Mouse (Mus musculus) gonadal fat pad, adult 2 months (tissue): ENCODE results near the gene Ifna12. TPM values are rescaled to one million over a fixed set of nuclear protein-coding genes. Genes with fewer than 3 reads are reported as not detected.
"Not testable (repeated sequence)": the region's sequence is repeated elsewhere in the genome, so short reads cannot be mapped to it uniquely, and the experiment has no call there.

Experiments used
- DNase-seq: peaks from one replicate; pipeline ENCODE4 v3.0.0-alpha.2; 2012; ENCODE audit warnings: low read depth
- polyA plus RNA-seq: library from polyadenylated mRNA; depleted of rRNA; stranded (reverse); fragments of >200 nt; gene quantifications from 2 replicates; pipeline ENCODE4 v1.2.3, GENCODE M21; 2012; rRNA removed

The Ifna12 gene
- not detected in 2 replicates for polyA plus RNA-seq

- no peak for DNase-seq
Measured at GRCm38 (mm10) chr4:88603276-88603675, at the start of gene Ifna12. Gene Ifna12 (minus strand): TSS chr4:88603376.

- DNase-seq, result no peak
Measured at GRCm38 (mm10) chr4:88644359-88644758, 41.2 kb upstream of the Ifna12 start, which contains the start of gene Ifna13. Gene Ifna13 (minus strand): TSS chr4:88644459.

DNA sequence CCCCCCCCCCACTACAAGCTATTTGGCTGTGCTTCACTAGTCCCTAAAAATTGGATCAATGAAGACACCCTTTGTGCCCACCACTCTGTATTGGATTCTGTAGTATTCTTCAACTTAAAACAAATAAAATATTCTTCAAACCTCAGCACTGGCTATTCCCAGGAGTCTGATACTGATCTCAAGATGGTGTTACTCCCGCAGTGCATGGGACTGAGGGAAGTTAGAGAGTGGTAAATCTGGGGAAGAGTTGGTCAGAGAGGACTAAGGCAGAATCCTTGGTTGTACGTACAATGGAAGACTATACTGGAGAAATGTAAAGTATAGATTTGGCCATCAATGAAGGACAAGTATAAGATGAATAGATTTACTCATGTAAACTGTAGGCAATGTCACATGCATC, 39.4 kb upstream of the Ifna12 start:
- no peak for DNase-seq

- DNase-seq, result peak; percentile 86
Measured at GRCm38 (mm10) chr4:88641077-88641831, 38.1 kb upstream of the Ifna12 start.

DNA sequence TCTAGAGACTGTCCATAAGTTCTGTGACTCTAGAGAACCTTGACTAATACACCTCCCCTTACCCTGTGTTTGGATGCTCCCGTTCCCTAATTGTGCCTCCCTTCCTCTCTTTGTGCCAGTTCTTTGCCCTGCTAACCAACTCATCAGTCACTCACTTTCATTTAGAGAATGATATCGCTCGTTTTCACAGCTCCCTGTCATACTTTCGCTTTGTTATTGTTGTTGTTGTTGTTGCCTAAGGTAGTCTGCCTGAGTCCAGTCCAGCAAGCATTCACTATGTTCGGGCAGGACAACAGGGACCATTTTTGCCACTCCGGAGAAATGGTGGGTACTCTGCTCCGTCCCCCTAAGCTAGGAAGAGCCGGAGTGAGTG, 37.5 kb upstream of the Ifna12 start:
- DNase-seq, result no peak

DNA sequence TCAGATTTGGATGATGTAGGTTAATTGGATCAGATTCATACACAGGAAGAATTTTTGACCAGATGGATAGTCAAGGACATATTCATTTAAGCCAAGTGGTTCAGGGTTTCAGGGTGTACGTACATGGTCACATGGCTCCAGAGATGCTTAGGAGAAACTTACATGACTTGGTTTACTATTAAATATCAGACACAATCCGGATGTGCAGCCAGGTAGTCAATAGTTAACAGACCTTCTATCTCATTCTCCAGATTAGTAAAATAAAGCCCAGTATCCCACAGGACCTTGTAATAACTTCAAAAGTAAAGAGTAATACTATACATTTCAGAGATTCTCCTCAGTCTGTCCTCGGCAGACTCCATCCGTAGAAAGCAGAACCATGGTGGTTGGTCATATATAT, 31.1 kb upstream of the Ifna12 start, which contains the start of gene C87499:
Gene C87499, minus strand, starts transcription at position 101 of the 400 bp plus-strand sequence.
- no peak for DNase-seq

DNA sequence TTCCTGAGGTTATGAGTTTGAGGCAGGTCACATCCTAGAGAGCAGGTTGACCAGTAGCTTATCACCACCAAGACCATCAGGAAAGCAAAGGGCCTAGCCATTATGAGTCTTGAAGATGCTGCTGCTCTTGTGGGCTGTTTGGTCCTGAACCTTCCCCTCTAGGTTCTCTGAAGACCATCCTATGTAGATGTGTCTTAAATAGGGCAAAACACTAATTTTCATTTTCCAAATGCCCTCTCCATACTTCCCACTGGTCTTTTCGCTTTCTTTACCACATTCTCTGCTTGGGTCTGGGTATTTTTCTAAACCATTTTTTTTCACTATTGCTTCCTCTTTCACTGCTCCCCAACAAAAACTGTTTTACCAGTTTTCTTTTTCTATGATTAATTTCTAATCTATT, 10.9 kb downstream of the Ifna12 start, which contains the start of gene Ifna9:
Gene Ifna9, minus strand, starts transcription at position 101 of the 400 bp plus-strand sequence.
- DNase-seq, result no peak

DNA sequence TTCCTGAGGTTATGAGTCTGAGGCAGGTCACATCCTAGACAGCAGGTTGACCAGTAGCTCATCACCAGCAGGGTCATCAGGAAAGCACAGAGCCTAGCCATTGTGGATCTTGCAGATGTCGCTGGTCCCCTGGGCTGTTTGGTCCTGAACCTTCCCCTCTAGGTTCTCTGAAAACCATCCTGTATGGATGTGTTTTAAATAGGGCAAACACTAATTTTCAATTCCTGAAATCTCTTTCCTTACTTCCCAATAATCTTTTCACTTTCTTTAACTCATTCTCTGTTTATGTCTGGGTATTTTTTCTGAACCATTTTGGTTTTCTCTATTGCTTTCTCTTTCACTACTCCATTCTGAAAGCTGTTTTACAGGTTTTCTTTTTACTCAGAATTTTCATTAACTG, 31.5 kb downstream of the Ifna12 start, which contains the start of gene Ifna14:
Gene Ifna14, minus strand, starts transcription at position 101 of the 400 bp plus-strand sequence.
- DNase-seq, result no peak

DNA sequence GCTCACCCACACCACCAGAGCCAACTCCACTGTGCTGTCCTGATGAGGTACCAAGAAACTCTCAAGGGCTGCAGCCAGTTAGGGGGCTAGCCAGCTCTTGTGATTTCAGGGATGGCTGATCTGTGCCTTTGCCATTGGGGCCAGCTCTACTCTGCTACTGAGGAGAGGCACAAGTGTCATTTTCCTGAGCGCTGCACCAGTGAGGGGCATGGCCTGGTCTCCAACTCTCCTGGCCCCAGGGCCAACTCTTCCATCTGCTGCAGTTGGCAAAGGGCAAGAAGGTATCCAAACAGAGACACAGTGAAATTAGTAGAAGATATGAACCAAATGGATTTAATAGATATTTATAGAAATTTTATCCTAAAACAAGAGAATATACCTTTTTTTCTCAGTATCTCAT, 41.4 kb downstream of the Ifna12 start:
- no peak for DNase-seq

DNA sequence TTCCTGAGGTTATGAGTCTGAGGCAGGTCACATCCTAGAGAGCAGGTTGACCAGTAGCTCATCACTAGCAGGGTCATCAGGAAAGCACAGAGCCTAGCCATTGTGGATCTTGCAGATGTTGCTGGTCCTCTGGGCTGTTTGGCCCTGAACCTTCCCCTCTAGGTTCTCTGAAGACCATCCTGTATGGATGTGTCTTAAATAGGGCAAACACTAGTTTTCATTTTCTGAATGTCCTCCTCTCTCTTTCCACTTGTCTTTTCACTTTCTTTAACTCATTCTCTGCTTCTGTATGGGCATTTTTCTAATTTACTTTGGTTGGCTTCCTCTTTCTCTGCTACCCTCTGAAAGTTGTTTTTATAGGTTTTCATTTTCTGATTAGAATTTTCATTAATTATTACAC, 45.0 kb downstream of the Ifna12 start, which contains the start of gene Ifna15:
Gene Ifna15, minus strand, starts transcription at position 101 of the 400 bp plus-strand sequence.
- DNase-seq, result not testable (repeated sequence)

Other genes starting within 250 kb of the Ifna12 start
- gene Hacd4, start 164.4 kb downstream of the Ifna12 start, polyA plus RNA-seq, result 5.4 and 8.3 TPM in 2 replicates
- gene Ifnb1, start 80.6 kb downstream of the Ifna12 start, polyA plus RNA-seq, result not detected in 2 replicates
- not detected in 2 replicates for gene Ifna15, start 45.1 kb downstream of the Ifna12 start, polyA plus RNA-seq
- not detected in 2 replicates for gene Ifna14, start 31.6 kb downstream of the Ifna12 start, polyA plus RNA-seq
- not detected in 2 replicates for gene Ifna9, start 11.0 kb downstream of the Ifna12 start, polyA plus RNA-seq
- gene C87499, start 31.0 kb upstream of the Ifna12 start, polyA plus RNA-seq, result not detected in 2 replicates
- not detected in 2 replicates for gene Ifna13, start 41.1 kb upstream of the Ifna12 start, polyA plus RNA-seq
- not detected in 2 replicates for gene Ifna16, start 73.5 kb upstream of the Ifna12 start, polyA plus RNA-seq
- gene Ifna2, start 80.5 kb upstream of the Ifna12 start, polyA plus RNA-seq, result not detected in 2 replicates
- gene Ifnab, start 88.0 kb upstream of the Ifna12 start, polyA plus RNA-seq, result not detected in 2 replicates
- 0.84 and 0.86 TPM in 2 replicates for gene Gm26566, start 118.4 kb upstream of the Ifna12 start, polyA plus RNA-seq
- 14.9 and 20.2 TPM in 2 replicates for gene Klhl9, start 119.1 kb upstream of the Ifna12 start, polyA plus RNA-seq
- 0.35 TPM in 1 of 2 replicates, not detected in the other for gene Gm13271, start 151.5 kb upstream of the Ifna12 start, polyA plus RNA-seq
- gene Gm13283, start 156.7 kb upstream of the Ifna12 start, polyA plus RNA-seq, result not detected in 2 replicates
- gene Gm13290, start 170.5 kb upstream of the Ifna12 start, polyA plus RNA-seq, result not detected in 2 replicates
- not detected in 2 replicates for gene Gm13289, start 173.5 kb upstream of the Ifna12 start, polyA plus RNA-seq
- gene Gm13272, start 176.5 kb upstream of the Ifna12 start, polyA plus RNA-seq, result not detected in 2 replicates
- gene Ifnz, start 178.8 kb upstream of the Ifna12 start, polyA plus RNA-seq, result 0.07 TPM in 1 of 2 replicates, not detected in the other
- not detected in 2 replicates for gene Gm13276, start 182.3 kb upstream of the Ifna12 start, polyA plus RNA-seq
- gene Gm13277, start 185.3 kb upstream of the Ifna12 start, polyA plus RNA-seq, result not detected in 2 replicates
- gene Gm13278, start 188.2 kb upstream of the Ifna12 start, polyA plus RNA-seq, result not detected in 2 replicates
- not detected in 2 replicates for gene Gm13275, start 191.1 kb upstream of the Ifna12 start, polyA plus RNA-seq
- not detected in 2 replicates for gene Gm13279, start 194.0 kb upstream of the Ifna12 start, polyA plus RNA-seq
- gene Gm13285, start 196.3 kb upstream of the Ifna12 start, polyA plus RNA-seq, result not detected in 2 replicates
- not detected in 2 replicates for gene Gm13287, start 199.9 kb upstream of the Ifna12 start, polyA plus RNA-seq
- not detected in 2 replicates for gene Gm13288, start 202.2 kb upstream of the Ifna12 start, polyA plus RNA-seq
- not detected in 2 replicates for gene Ifna7, start 212.9 kb upstream of the Ifna12 start, polyA plus RNA-seq
- gene Ifna11, start 216.6 kb upstream of the Ifna12 start, polyA plus RNA-seq, result not detected in 2 replicates
- gene Ifna6, start 224.0 kb upstream of the Ifna12 start, polyA plus RNA-seq, result not detected in 2 replicates
- not detected in 2 replicates for gene Ifna5, start 232.1 kb upstream of the Ifna12 start, polyA plus RNA-seq
- not detected in 2 replicates for gene Ifna4, start 238.5 kb upstream of the Ifna12 start, polyA plus RNA-seq
- gene Ifna1, start 246.7 kb upstream of the Ifna12 start, polyA plus RNA-seq, result not detected in 2 replicates